Mouse (Mus musculus): Measurements from ENCODE around the gene Ftsj3.

Ftsj3 gene

GRCm38 (mm10) chr11:106255685-106256451 lies at the start of gene Ftsj3, which contains the start of gene Psmc5:
Gene Ftsj3 (minus strand): TSS chr11:106256079.
Gene Psmc5 (plus strand): TSS chr11:106256154.
- DNase-seq (ENCODE audit: low spot score in 2 of 2), result peak; percentile 98

GRCm38 (mm10) chr11:106305348-106306064 lies 49.6 kb upstream of the Ftsj3 start:
- DNase-seq (ENCODE audit: low spot score in 2 of 2), result no peak

GRCm38 (mm10) chr11:106302634-106303033 lies 46.8 kb upstream of the Ftsj3 start:
- peak; percentile 28 to 38 for DNase-seq (ENCODE audit: low spot score in 2 of 2)

- no peak for DNase-seq (ENCODE audit: low spot score in 2 of 2)
Observed at GRCm38 (mm10) chr11:106301765-106302164, 45.9 kb upstream of the Ftsj3 start, which contains the start of gene Gh. Gene Gh (minus strand): TSS chr11:106301865.

- no peak for DNase-seq (ENCODE audit: low spot score in 2 of 2)
Observed at GRCm38 (mm10) chr11:106291861-106292260, 36.0 kb upstream of the Ftsj3 start.

GRCm38 (mm10) chr11:106290376-106290775 lies 34.5 kb upstream of the Ftsj3 start:
- no peak for DNase-seq (ENCODE audit: low spot score in 2 of 2)

GRCm38 (mm10) chr11:106289369-106289768 lies 33.5 kb upstream of the Ftsj3 start:
- DNase-seq (ENCODE audit: low spot score in 2 of 2), result peak in 1 of 2 experiments; percentile 38

GRCm38 (mm10) chr11:106286987-106287386 lies 31.1 kb upstream of the Ftsj3 start:
- DNase-seq (ENCODE audit: low spot score in 2 of 2), result no peak

GRCm38 (mm10) chr11:106286206-106286605 lies 30.3 kb upstream of the Ftsj3 start:
- no peak for DNase-seq (ENCODE audit: low spot score in 2 of 2)

- DNase-seq (ENCODE audit: low spot score in 2 of 2), result no peak
Observed at GRCm38 (mm10) chr11:106284126-106284525, 28.2 kb upstream of the Ftsj3 start.

GRCm38 (mm10) chr11:106283371-106283770 lies 27.5 kb upstream of the Ftsj3 start:
- DNase-seq (ENCODE audit: low spot score in 2 of 2), result no peak

GRCm38 (mm10) chr11:106282452-106282851 lies 26.6 kb upstream of the Ftsj3 start:
- DNase-seq (ENCODE audit: low spot score in 2 of 2), result no peak

GRCm38 (mm10) chr11:106276454-106276853 lies 20.6 kb upstream of the Ftsj3 start, which contains the start of gene Tcam1:
Gene Tcam1 (plus strand): TSS chr11:106276672.
- peak; percentile 93 to 95 for DNase-seq (ENCODE audit: low spot score in 2 of 2)

GRCm38 (mm10) chr11:106274971-106275411 lies 19.1 kb upstream of the Ftsj3 start:
- peak in 1 of 2 experiments; percentile 61 for DNase-seq (ENCODE audit: low spot score in 2 of 2)

GRCm38 (mm10) chr11:106274374-106274773 lies 18.5 kb upstream of the Ftsj3 start:
- DNase-seq (ENCODE audit: low spot score in 2 of 2), result no peak

- DNase-seq (ENCODE audit: low spot score in 2 of 2), result no peak
Observed at GRCm38 (mm10) chr11:106273811-106274210, 17.9 kb upstream of the Ftsj3 start.

- DNase-seq (ENCODE audit: low spot score in 2 of 2), result no peak
Observed at GRCm38 (mm10) chr11:106273311-106273684, 17.4 kb upstream of the Ftsj3 start.

GRCm38 (mm10) chr11:106272644-106273310 lies 16.9 kb upstream of the Ftsj3 start, which contains the start of gene Smarcd2:
Gene Smarcd2 (minus strand): TSS chr11:106272972.
- DNase-seq (ENCODE audit: low spot score in 2 of 2), result peak; percentile 100

- DNase-seq (ENCODE audit: low spot score in 2 of 2), result peak in 1 of 2 experiments; percentile 49
Observed at GRCm38 (mm10) chr11:106271794-106272643, 16.1 kb upstream of the Ftsj3 start.

GRCm38 (mm10) chr11:106271131-106271793 lies 15.4 kb upstream of the Ftsj3 start:
- DNase-seq (ENCODE audit: low spot score in 2 of 2), result no peak

- DNase-seq (ENCODE audit: low spot score in 2 of 2), result no peak
Observed at GRCm38 (mm10) chr11:106269060-106269431, 13.2 kb upstream of the Ftsj3 start.
